Mouse (Mus musculus) heart, postnatal 10 days (tissue): Measurements from ENCODE around the gene Nolc1. TPM values are rescaled to one million over a fixed set of nuclear protein-coding genes. Genes with fewer than 3 reads are reported as not detected.
A peak's percentile ranks its signal among the peaks of the same experiment; 100 is the strongest.

ENCODE experiments used
- DNase-seq, 2 experiments: peaks; one replicate each; pipeline ENCODE4 v3.0.0; 2021
- intact Hi-C: fragments of 180-260 bp; cut with DNase I; formaldehyde crosslinking; loops from one replicate; pipeline ENCODE4 v1.15.1; 2025
- total RNA-seq, 2 experiments: library from RNA; stranded (reverse); gene quantifications; 2 replicates each; pipeline ENCODE4 v1.2.3; 2021

Nolc1 gene
- total RNA-seq, 2 experiments from 2014 or later, result 25.1 to 27.2 TPM

- intact Hi-C loops, result no loop called here
- DNase-seq, result peak; percentile 92 to 93
These were observed 33.7 kb upstream of the Nolc1 start for GRCm38 (mm10) chr19:46041933-46042475.

GRCm38 (mm10) chr19:46042476-46043011 is 33.1 kb upstream of the Nolc1 start:
- DNase-seq, result peak in 1 of 2 experiments; percentile 50
- intact Hi-C loops, result no loop called here

GRCm38 (mm10) chr19:46043380-46043779 is 32.3 kb upstream of the Nolc1 start:
- intact Hi-C loops, result no loop called here
- peak; percentile 56 to 60 for DNase-seq

- intact Hi-C loops, result no loop called here
These were observed 31.2 kb upstream of the Nolc1 start, which contains the start of gene Pprc1 for GRCm38 (mm10) chr19:46044271-46044992. Pprc1 (plus strand) TSS chr19:46044886.

GRCm38 (mm10) chr19:46044993-46045695 is 30.5 kb upstream of the Nolc1 start, which contains the start of gene Ldb1:
Ldb1 (minus strand) TSS chr19:46045214.
- peak; percentile 91 to 92 for DNase-seq
- intact Hi-C loops, result no loop called here

More at GRCm38 (mm10) chr19:46044271-46044992, 31.2 kb upstream of the Nolc1 start, which contains the start of gene Pprc1:
- DNase-seq, result peak; percentile 64 to 76

- intact Hi-C loops, result no loop called here
- peak; percentile 75 for DNase-seq
These were observed 29.9 kb upstream of the Nolc1 start for GRCm38 (mm10) chr19:46045696-46046311.

GRCm38 (mm10) chr19:46046621-46047025 is 29.0 kb upstream of the Nolc1 start:
- DNase-seq, result no peak
- intact Hi-C loops, result no loop called here

- intact Hi-C loops, result no loop called here
- DNase-seq, result no peak
These were observed 28.2 kb upstream of the Nolc1 start for GRCm38 (mm10) chr19:46047426-46047825.

- intact Hi-C loops, result no loop called here
- DNase-seq, result no peak
These were observed 26.5 kb upstream of the Nolc1 start for GRCm38 (mm10) chr19:46049129-46049528.

GRCm38 (mm10) chr19:46050462-46050861 is 25.2 kb upstream of the Nolc1 start:
- intact Hi-C loops, result no loop called here
- DNase-seq, result no peak

GRCm38 (mm10) chr19:46055752-46056387 is 19.8 kb upstream of the Nolc1 start:
- DNase-seq, result no peak
- intact Hi-C loops, result no loop called here

- DNase-seq, result peak; percentile 97
- intact Hi-C loops, result no loop called here
These were observed 19.2 kb upstream of the Nolc1 start for GRCm38 (mm10) chr19:46056388-46056946.

- intact Hi-C loops, result no loop called here
- DNase-seq, result peak; percentile 87
These were observed 18.6 kb upstream of the Nolc1 start for GRCm38 (mm10) chr19:46056947-46057607.

- intact Hi-C loops, result no loop called here
- DNase-seq, result no peak
These were observed 17.2 kb upstream of the Nolc1 start for GRCm38 (mm10) chr19:46058466-46058865.

GRCm38 (mm10) chr19:46060845-46061244 is 14.8 kb upstream of the Nolc1 start:
- intact Hi-C loops, result no loop called here
- no peak for DNase-seq

- no peak for DNase-seq
- intact Hi-C loops, result no loop called here
These were observed 7.6 kb upstream of the Nolc1 start for GRCm38 (mm10) chr19:46068054-46068453.

- no peak for DNase-seq
- intact Hi-C loops, result no loop called here
These were observed 2.4 kb upstream of the Nolc1 start for GRCm38 (mm10) chr19:46073285-46073684.

GRCm38 (mm10) chr19:46074266-46074665 is 1.4 kb upstream of the Nolc1 start:
- no peak for DNase-seq
- intact Hi-C loops, result no loop called here

- intact Hi-C loops, result no loop called here
- DNase-seq, result no peak
These were observed 2.9 kb downstream of the Nolc1 start for GRCm38 (mm10) chr19:46078535-46078934.
